Mouse (Mus musculus) spleen, adult 2 months (tissue): ENCODE results near the gene Slco1a1.

Source experiments
- CTCF ChIP-seq: fragments of 200-500 bp; IDR thresholded peaks from 2 replicates; pipeline ENCODE4 v1.5.1; 2011; ENCODE audit warnings: mild to moderate bottlenecking, inconsistent platforms; ENCODE audit not compliant: insufficient read depth, insufficient read length, insufficient replicate concordance; ENCODE audit errors: extremely low read depth
- POLR2A ChIP-seq: fragments of 200-500 bp; IDR thresholded peaks from 2 replicates; pipeline ENCODE4 v1.6.1; 2011; ENCODE audit warnings: low read depth, low read length, inconsistent platforms

GRCm38 (mm10) chr6:141940451-141940850, 6.3 kb downstream of the Slco1a1 start:
- TF ChIP-seq POLR2A (no peak), CTCF (no peak)
